Mouse (Mus musculus): ENCODE results near the gene Scn1b. TPM values are rescaled to one million over a fixed set of nuclear protein-coding genes. Genes with fewer than 3 reads are reported as not detected.

Scn1b gene
- polyA plus RNA-seq, 1 experiment, result 30.7 TPM

DNA sequence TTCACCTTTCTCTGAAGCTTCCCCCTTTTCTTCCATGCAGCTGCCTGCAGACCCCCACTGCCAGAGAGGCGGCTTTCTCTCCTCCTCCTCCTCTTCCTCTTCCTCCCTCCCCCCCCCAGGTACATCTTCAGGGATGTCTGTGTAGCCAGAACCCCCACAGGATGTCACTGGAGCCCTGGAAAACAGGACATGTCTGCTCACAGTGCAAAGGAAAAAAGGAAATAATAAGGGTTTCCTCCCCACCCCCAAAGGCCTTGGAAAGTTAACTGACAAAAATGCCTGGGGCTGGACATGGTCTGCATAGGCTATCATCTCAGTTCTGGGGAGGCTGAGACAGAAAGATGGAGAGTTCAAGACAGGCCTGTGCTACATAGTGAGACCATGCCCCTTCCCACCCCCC lies 45.7 kb downstream of the Scn1b start:
- Histone ChIP-seq H3K4me3 (ENCODE audit: insufficient read depth, low read length) (no peak overlapping the region), H3K4me1 (ENCODE audit: control insufficient read depth, insufficient read depth, low read length) (peaks cover 2% of the 10 kb centered on the region; the same call in 1 of the 2 replicates), H3K27ac (ENCODE audit: insufficient read depth, low read depth, low read length) (no peak overlapping the region)
- TF ChIP-seq CTCF (IDR thresholded peaks at IDR 0.05; ENCODE audit: low read depth, low read length) (no peak), POLR2A (IDR thresholded peaks at IDR 0.05; ENCODE audit: borderline replicate concordance, low read depth, low read length) (no peak)

DNA sequence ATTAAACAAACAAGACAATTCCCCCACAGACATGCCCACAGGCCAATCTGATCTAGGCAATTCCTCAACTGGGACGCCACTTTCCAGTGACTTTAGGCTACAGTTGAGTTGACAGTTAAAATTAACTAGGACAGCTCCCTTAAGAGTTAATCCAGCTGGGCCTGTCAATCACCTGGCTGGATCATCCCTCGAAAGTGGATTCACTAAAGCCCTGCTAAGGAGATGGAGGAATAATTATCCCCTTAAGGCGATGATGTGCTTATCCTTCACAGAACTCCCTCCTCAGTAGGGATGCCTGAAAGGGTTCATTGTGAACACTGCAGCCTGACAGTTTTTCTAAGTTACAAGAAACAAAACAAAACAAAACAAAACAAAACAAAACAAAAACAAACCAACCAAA lies 46.2 kb downstream of the Scn1b start:
- H3K27ac ChIP-seq (ENCODE audit: insufficient read depth, low read depth, low read length), result no peak overlapping the region
- no peak for TF ChIP-seq POLR2A (IDR thresholded peaks at IDR 0.05; ENCODE audit: borderline replicate concordance, low read depth, low read length)
- no peak for TF ChIP-seq CTCF (IDR thresholded peaks at IDR 0.05; ENCODE audit: low read depth, low read length)
- peaks cover 2% of the 10 kb centered on the region; the same call in 1 of the 2 replicates for H3K4me1 ChIP-seq (ENCODE audit: control insufficient read depth, insufficient read depth, low read length)
- H3K4me3 ChIP-seq (ENCODE audit: insufficient read depth, low read length), result no peak overlapping the region

DNA sequence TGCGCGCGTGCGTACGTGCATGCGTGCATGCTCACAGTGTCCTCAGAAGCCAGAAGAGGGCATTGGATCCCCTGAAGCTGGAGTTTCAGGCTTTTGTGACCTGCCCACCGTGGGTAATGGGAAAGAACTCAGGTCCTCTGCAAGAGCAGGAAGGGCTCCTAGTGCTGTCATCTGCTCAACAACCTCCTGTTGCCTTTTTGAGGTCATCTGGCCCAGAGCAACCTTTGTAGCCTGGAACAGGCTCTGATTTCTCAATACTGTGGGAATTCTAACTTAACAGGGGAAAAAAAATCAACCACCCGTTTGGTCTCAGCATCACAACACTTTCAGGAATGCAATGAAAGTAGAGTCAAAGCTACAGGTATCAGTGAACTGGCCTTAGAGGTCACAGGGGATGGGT lies 47.1 kb downstream of the Scn1b start:
- TF ChIP-seq POLR2A (IDR thresholded peaks at IDR 0.05; ENCODE audit: borderline replicate concordance, low read depth, low read length) (no peak), CTCF (IDR thresholded peaks at IDR 0.05; ENCODE audit: low read depth, low read length) (no peak)
- Histone ChIP-seq H3K4me1 (ENCODE audit: control insufficient read depth, insufficient read depth, low read length) (no peaks in the 10 kb centered on the region), H3K4me3 (ENCODE audit: insufficient read depth, low read length) (no peak overlapping the region), H3K27ac (ENCODE audit: insufficient read depth, low read depth, low read length) (no peak overlapping the region)

GRCm38 (mm10) chr7:31077885-31078445 lies 48.8 kb downstream of the Scn1b start:
- TF ChIP-seq POLR2A (IDR thresholded peaks at IDR 0.05; ENCODE audit: borderline replicate concordance, low read depth, low read length) (no peak), CTCF (IDR thresholded peaks at IDR 0.05; ENCODE audit: low read depth, low read length) (peak; percentile 68)
- Histone ChIP-seq H3K4me3 (ENCODE audit: insufficient read depth, low read length) (no peak overlapping the region), H3K27ac (ENCODE audit: insufficient read depth, low read depth, low read length) (no peak overlapping the region), H3K4me1 (ENCODE audit: control insufficient read depth, insufficient read depth, low read length) (no peaks in the 10 kb centered on the region)

- Histone ChIP-seq H3K4me3 (ENCODE audit: insufficient read depth, low read length) (no peak overlapping the region), H3K27ac (ENCODE audit: insufficient read depth, low read depth, low read length) (no peak overlapping the region), H3K4me1 (ENCODE audit: control insufficient read depth, insufficient read depth, low read length) (no peaks in the 10 kb centered on the region)
- TF ChIP-seq POLR2A (IDR thresholded peaks at IDR 0.05; ENCODE audit: borderline replicate concordance, low read depth, low read length), result no peak
- TF ChIP-seq CTCF (IDR thresholded peaks at IDR 0.05; ENCODE audit: low read depth, low read length), result no peak
These were observed 49.3 kb downstream of the Scn1b start for GRCm38 (mm10) chr7:31077470-31077869.

DNA sequence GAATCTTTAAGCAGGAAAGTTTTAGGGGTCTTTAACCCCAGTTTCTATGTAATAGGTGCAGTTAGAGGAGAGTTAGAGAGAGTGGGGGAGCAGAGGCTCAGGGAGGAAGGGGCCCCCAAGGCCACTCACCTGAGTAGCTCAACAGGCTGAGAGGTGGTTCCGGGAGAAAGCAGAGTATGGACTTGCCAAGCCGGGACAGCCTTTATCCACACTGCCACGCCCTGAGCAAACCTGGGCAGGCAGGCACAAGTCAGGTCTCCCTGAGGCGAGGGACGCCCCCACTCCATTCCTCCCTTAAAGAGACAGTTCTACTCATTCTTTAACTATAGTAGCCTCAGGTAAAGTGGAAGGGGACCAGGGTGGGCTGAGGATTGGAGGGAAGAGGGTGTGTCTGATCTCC lies 50.3 kb downstream of the Scn1b start, which contains the start of gene Fxyd3:
Gene Fxyd3, minus strand, starts transcription at position 213 of the 400 bp plus-strand sequence.
- no peak for TF ChIP-seq POLR2A (IDR thresholded peaks at IDR 0.05; ENCODE audit: borderline replicate concordance, low read depth, low read length)
- no peak for TF ChIP-seq CTCF (IDR thresholded peaks at IDR 0.05; ENCODE audit: low read depth, low read length)
- no peak within 1 kb of the TSS for H3K4me3 ChIP-seq (ENCODE audit: insufficient read depth, low read length)
- no peaks in the 10 kb centered on the region for H3K4me1 ChIP-seq (ENCODE audit: control insufficient read depth, insufficient read depth, low read length)
- H3K27ac ChIP-seq (ENCODE audit: insufficient read depth, low read depth, low read length), result no peak within 1 kb of the TSS

DNA sequence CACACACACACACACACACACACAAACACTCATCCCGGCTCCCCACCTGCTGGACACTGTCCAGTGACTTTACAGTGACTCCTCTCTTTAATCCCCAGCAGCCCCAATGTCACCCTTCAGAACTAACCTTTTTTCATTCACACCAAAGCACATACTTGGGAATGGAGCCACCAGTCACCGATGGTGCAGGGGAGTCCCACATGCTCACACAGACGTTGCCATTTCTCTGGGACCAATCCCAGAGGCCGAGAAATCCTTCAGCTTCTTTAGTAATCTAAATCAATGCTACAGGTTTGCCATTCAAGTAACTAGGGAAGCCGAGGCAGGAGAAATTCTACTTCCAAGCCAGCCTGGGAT lies 52.1 kb downstream of the Scn1b start:
- H3K4me3 ChIP-seq (ENCODE audit: insufficient read depth, low read length), result no peak overlapping the region
- no peak overlapping the region for H3K27ac ChIP-seq (ENCODE audit: insufficient read depth, low read depth, low read length)
- H3K4me1 ChIP-seq (ENCODE audit: control insufficient read depth, insufficient read depth, low read length), result no peaks in the 10 kb centered on the region
- TF ChIP-seq POLR2A (IDR thresholded peaks at IDR 0.05; ENCODE audit: borderline replicate concordance, low read depth, low read length), result no peak

DNA sequence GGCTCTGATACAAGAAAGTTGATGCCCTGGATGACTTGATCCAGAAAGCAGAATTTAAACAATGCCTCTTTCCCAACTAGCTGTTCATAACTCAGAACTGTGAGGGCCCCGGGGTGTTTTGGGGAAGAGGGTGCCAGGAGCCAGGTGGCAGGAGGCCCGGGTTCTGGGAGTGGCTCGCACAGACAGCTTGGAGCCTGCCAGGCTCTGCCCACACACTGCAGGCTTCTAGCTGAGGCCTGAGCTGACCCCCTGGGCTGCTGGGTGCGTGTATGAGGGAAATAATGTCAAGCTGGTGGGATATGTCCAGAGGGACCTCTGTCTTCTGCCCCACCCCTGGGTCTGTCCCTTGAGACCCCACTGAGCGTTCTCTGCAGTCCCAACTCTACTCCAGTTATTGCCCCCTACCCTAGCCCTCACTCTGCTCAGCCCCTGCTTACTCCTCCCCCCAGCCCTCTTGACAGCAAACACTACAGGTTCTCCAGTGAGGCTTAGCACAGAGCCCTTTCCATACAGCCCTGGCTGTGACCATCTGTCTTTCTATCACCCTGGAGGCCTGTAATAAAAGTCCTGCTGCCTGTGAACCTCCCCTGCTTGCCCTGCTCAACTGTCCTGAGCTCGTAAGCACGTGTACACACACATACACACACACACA lies 52.6 kb downstream of the Scn1b start:
- Histone ChIP-seq H3K27ac (ENCODE audit: insufficient read depth, low read depth, low read length) (no peak overlapping the region), H3K4me3 (ENCODE audit: insufficient read depth, low read length) (no peak overlapping the region), H3K4me1 (ENCODE audit: control insufficient read depth, insufficient read depth, low read length) (no peaks in the 10 kb centered on the region)
- no peak for TF ChIP-seq CTCF (IDR thresholded peaks at IDR 0.05; ENCODE audit: low read depth, low read length)
- TF ChIP-seq POLR2A (IDR thresholded peaks at IDR 0.05; ENCODE audit: borderline replicate concordance, low read depth, low read length), result no peak

DNA sequence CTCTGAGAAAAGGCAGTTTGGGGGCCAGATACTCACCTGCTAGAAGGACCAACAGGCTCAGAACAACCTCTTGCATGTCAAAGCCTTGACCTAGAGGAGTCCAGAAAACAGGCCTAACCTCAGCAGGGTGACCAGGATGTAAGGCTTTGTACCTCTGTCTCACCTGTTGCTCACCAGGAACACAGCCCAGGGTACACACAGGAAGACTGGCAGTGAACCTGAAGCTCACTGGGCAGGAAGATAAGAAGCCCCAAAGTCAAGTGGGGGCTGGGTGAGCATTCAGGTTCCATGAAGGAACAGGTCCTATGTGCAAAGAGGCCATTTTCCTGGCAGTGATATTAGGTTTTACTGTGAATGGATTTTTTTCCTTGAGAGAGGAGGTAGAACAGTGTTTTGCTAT lies 53.3 kb downstream of the Scn1b start:
- Histone ChIP-seq H3K27ac (ENCODE audit: insufficient read depth, low read depth, low read length) (no peak overlapping the region), H3K4me3 (ENCODE audit: insufficient read depth, low read length) (no peak overlapping the region), H3K4me1 (ENCODE audit: control insufficient read depth, insufficient read depth, low read length) (no peaks in the 10 kb centered on the region)
- TF ChIP-seq CTCF (IDR thresholded peaks at IDR 0.05; ENCODE audit: low read depth, low read length) (no peak), POLR2A (IDR thresholded peaks at IDR 0.05; ENCODE audit: borderline replicate concordance, low read depth, low read length) (no peak)

DNA sequence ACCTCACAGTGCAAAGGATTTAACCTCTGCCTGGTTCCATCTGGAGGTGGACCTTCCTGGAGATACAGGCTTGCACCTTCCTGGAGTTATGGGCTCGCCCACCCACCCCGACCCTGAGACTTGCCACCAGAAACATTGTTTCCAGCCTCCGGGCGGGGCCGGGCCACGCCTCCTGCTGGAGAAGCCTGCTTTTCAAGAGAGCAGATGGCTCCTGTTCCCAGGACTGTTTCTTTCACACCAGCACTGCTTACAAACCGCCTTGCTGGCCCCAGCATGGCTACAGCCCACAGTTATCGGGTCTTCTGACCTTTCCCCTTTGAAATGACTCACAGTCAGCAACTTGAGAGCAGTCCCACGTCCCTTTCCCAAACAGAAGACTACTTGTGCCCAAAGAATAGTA lies 54.5 kb downstream of the Scn1b start:
- Histone ChIP-seq H3K27ac (ENCODE audit: insufficient read depth, low read depth, low read length) (no peak overlapping the region), H3K4me3 (ENCODE audit: insufficient read depth, low read length) (no peak overlapping the region)
- TF ChIP-seq CTCF (IDR thresholded peaks at IDR 0.05; ENCODE audit: low read depth, low read length) (no peak), POLR2A (IDR thresholded peaks at IDR 0.05; ENCODE audit: borderline replicate concordance, low read depth, low read length) (no peak)

More for the DNA sequence above, 54.5 kb downstream of the Scn1b start:
- H3K4me1 ChIP-seq (ENCODE audit: control insufficient read depth, insufficient read depth, low read length), result no peaks in the 10 kb centered on the region
